Mouse (Mus musculus) embryo, embryonic 9.5 days (tissue): ENCODE data around the gene Mamstr.
"Not testable (repeated sequence)": the region's sequence is repeated elsewhere in the genome, so short reads cannot be mapped to it uniquely, and the experiment has no call there.

Experiments used
- DNase-seq: peaks from one replicate; pipeline ENCODE4 v3.0.0-alpha.2; 2017; ENCODE audit errors: extremely low spot score

Gene Mamstr

DNA sequence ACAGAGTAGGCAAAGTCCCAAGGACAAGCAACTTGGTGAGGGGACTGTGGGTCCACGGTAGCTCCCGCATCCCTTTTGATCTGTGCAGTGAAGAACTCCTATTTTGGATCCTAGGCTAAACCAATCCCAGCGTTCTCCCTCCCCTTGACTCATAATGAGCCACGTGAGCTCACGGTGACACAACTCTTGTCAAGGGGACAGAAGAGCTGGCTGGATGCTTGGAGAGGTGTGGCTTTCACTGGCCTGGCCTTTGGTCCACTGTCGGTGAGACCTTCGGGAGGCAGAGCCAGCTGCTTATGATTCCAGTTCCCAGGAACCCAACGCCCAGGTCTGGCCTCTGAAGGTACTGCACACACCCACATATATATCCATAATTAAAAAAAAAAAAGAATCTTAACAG, 9.6 kb downstream of the Mamstr start:
- no peak for DNase-seq

DNA sequence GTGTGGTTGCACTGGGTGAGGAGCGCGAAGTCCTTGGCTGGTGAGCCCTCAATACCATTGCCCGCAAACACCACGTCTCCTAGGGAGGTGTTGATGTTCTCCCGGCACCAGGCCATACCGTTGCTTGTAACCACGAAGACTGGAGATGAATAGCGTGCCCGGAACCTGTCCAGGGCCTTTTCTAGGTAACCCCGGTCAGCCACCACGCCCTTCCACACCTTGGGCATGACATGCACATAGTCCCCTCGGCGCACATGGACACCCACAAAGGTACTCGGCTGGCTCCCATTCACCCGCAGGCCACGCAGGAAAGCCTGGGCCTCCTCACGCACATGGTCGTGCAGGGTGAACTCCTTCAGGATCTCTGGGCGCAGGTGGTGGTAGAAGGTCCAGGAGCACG, 10.7 kb downstream of the Mamstr start:
- not testable (repeated sequence) for DNase-seq

- no peak for DNase-seq
These were observed 14.8 kb downstream of the Mamstr start for GRCm38 (mm10) chr7:45654424-45655047.

GRCm38 (mm10) chr7:45660746-45661478, 21.1 kb downstream of the Mamstr start:
- DNase-seq: no peak

- not testable (repeated sequence) for DNase-seq
These were observed 21.9 kb downstream of the Mamstr start for GRCm38 (mm10) chr7:45661702-45662101.

- no peak for DNase-seq
These were observed 25.7 kb downstream of the Mamstr start for GRCm38 (mm10) chr7:45665303-45666138.

DNA sequence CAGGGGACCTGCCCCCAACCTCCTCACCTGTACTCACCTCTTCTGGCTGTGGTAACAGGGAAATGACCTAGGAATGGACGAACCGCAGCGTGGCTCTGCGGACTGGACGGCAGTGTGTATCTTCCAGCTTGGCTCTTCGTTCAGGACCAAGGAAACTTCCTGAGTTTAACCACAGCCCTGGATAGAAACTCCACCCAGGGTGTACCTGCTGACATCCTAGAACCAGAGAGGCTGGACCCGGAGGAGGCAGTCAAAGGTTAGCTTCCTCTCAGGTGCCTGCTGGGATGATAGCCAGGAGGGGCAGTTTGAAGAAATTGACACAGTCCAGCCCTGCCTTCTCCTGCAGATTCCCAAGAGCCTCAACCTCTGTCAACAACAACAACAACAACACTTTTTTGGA, 26.4 kb downstream of the Mamstr start, which contains the start of gene Fut2:
Gene Fut2 (minus strand): TSS at position 234 of the 400 bp plus-strand sequence.
- no peak for DNase-seq

DNA sequence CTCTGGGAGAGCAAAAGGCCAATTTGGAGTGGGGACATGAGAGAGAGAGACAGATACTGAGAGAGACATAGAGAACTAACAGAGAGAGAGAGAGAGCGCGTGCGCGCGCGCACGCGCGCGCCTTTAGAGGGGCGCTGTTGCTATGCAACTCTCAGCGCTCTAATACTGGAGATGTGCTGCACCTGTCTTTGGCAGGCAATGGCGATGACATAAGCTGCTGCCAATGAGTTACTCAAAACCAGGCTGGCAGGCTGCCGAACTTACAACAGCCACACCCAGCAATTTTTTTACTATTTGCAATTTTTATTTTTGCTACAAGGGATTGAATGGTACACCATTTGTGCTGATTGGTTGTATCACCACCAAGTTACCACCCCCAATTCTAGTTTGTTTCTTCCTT, 28.0 kb downstream of the Mamstr start:
- DNase-seq: no peak

DNA sequence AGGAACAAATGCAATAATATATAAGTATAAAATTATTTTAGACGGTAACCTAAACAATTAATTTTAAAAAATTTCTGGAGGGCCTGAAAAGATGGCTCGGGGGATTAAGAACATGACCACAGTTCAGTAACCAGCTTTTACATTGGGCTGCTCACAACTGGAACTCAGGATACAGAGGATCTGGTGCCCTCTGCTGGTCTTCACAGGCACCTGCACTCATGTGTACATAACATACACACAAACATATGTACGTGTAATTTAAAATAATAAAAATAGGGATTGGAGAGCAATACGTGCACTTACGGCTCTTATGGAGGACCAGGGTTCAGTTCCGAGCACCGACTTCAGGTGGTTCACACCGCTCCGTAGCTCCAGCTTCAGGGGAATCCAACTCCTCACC, 29.1 kb downstream of the Mamstr start:
- DNase-seq: no peak

DNA sequence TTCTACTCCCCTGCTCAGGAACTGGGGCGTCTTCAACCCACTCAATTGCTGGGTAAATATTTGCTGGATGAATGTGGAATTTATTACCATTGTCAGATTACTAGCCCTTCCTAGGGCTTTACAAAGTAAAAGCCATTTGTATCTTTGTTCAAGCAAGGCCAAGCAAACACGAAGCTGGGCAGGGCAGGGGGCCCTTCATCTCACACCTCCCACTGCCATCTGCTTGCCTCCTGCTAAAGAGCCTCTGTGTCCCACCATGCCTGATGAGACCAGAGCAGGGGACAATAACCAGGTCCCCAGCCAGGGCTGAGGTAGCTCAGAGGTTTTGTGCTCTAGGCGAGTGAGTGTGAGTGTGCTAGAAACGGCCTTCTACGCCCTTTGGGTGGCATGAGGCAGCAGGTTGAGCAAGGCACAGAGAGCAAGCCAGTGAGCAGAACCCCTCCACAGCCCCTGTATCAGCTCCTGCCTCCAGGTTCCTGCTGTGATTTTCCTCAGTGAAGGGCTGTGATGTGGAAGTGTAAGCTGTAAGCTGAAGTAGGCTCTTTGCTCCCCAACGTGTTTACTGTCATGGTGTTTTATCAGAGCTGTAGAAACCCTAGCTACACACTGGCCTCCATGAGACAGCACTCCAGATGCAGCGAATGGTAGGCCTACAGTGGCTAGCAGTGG, 38.0 kb downstream of the Mamstr start:
- DNase-seq: no peak

- DNase-seq: no peak
These were observed 38.7 kb downstream of the Mamstr start for GRCm38 (mm10) chr7:45678513-45678912.

DNA sequence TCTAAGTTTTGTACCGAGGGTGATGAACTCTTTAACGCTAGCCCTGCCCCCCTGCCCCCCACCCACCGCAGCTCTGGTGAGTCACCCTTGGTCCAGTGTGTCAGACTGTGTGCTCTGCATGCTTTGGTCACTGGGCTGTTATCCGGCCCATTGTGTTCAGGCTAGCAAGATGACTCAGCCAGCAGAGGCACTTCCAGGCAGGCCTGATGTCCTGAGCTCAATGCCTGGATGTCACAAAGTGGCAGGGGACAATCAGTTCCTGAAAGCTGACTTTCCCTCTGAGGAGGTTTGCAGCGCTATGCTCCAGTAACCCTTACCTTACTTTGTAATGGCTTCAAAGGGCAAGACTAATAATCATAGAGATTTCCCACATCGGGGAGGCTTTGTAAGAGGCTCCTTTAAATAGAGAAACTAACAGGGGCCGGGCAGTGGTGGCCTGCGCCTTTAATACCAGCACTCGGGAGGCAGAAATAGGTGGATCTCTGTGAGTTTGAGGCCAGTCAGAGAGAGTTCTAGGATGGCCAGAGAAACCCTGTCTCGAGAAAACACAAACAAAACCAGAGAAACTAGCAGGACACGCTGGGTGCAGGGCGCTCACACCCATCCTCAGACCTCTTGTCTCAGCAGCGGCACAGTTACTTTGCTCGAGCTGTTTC, 40.3 kb downstream of the Mamstr start:
- no peak for DNase-seq

DNA sequence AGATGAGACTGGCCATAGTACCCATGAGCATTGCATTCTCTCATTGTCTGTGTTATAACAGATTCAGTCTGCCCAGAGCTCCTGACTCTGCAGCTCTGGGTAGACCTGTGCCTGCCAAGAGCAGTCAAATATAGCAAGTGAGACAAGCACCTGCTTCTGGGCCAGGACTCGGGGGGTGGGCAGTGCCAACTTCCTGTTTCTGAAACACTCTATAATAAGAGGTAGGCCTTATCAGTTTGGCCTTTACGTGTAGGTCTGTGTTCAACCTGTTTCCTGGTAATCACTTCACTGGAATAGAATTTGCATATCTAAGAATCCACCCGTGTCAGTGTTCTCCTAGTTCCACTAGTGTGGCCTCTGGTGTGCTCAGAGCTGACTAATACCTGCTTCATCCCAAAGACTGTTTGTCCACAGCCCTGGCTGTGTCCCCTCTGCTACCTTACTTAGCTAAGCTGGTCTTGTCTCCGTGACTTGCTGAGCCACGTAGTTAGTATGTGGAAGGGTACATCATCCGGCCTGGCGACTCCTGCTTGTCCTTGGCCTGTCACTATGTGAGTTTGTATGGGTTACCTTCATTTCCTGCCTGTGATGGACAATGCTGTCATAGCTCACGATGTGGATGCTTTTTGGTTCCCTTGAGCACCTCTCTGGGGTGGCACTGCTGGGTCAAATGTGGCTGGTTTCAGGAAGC, 41.4 kb downstream of the Mamstr start:
- DNase-seq: no peak

DNA sequence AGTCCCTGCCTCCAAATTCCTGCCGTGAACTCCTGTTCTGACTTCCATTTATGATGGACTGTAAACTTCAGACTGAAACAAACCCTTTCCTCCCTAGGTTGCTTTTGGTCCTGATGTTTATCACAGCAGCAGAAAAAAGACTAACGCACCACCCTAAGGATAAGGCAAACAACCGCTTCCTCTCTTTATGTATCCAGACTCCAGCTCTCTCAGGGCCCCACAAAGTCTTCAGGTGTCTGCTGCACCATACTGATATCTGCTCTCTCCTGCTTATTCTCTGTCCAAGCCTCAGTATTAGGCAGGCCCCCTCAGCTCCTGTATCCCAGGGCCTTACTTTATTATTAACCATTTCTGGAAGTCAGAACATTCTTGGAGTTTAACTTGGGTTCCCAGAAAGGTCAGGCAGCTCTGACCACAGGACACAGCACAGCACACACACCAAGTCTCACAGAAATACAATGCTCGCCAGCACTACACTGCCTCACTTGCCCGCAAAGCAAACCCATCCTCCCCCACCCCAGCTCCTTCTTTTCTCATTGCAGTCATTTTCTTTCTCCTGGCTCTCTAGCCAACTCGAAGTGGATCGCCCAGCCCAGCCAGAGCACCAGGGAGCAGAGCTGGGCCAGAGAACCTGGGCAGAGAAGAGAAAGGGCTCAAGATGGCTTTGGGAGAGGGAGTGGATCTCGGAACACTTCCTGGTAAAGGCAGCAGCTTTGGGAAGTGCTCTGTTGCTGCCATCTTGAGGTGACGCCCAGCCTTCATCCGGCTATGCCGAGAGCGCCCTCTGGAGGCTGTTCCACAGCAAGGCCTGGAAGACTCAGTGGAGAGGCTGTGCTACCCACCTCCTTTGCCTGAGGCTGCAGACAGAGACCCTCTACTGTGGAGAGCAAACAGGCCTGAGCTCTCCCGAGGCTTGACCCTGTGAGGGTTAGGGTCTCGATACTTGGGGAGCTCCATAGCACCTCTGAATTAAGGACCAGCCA, 42.7 kb downstream of the Mamstr start:
- peak; percentile 89 for DNase-seq

- DNase-seq: no peak
These were observed 43.7 kb downstream of the Mamstr start, which contains the start of gene Ntn5 for GRCm38 (mm10) chr7:45683396-45684050. TSS of gene Ntn5 (plus strand) at chr7:45684022.

DNA sequence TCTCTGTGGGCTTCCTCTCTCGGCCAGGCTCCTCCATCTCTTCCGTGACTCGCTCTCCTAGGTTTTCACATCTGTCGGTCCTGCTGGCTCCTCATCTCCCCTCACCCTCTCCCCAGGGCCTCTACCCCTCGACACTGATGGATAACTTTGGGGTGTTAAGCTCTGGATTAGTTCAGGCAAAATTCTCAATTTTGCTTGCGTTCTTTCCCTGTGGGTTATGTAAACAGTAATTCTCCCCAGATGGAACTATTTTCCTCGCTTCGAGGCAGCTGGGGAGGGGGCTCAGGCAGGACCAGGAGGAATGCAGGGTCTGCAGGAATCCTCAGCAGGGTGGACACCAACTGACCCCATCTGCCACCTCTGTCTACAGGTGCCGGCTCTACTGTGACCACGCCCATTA, 46.0 kb downstream of the Mamstr start:
- DNase-seq: no peak

DNA sequence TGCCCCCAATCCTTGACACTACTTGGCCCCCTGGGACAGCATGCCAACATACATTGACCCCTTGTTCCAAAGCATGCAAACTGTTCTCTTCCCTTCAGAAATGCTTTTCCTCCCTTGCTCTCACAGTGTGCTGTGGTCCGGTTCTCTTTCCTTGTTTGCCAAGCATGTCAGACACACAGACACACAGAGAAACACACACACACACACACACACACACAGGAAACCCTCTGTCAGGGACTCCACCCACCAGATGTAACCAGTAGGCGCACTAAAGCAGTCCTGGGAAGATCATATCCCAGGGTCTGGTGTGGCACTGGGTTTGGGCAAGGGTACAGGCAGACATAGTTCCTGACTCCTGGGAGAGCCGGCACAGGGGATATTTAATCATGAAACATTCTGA, 47.1 kb downstream of the Mamstr start:
- DNase-seq: no peak

GRCm38 (mm10) chr7:45689099-45689498, 49.3 kb downstream of the Mamstr start:
- no peak for DNase-seq

GRCm38 (mm10) chr7:45689800-45690199, 50.0 kb downstream of the Mamstr start:
- no peak for DNase-seq
